Mouse (Mus musculus): ENCODE results near the gene Ptges3. TPM values are rescaled to one million over a fixed set of nuclear protein-coding genes. Genes with fewer than 3 reads are reported as not detected.
A peak's percentile ranks its signal among the peaks of the same experiment; 100 is the strongest.

The Ptges3 gene
- 10 to 100 TPM; 54.4 to 60.8 TPM for total RNA-seq (2021)
- long read RNA-seq, experiment 1, transcript Ptges3-201 (8 exons, 2,000 nt), result major isoform, 39 of 44 reads
- long read RNA-seq, experiment 1, partial matches to known transcripts, result 1 of 44 reads
- long read RNA-seq, experiment 1, other reads (novel, unspliced or antisense), result 4 of 44 reads
- long read RNA-seq, experiment 2, transcript Ptges3-201 (8 exons, 2,000 nt), result major isoform, 48 of 54 reads
- long read RNA-seq, experiment 2, partial matches to known transcripts, result 0 of 54 reads
- long read RNA-seq, experiment 2, other reads (novel, unspliced or antisense), result 6 of 54 reads

DNA sequence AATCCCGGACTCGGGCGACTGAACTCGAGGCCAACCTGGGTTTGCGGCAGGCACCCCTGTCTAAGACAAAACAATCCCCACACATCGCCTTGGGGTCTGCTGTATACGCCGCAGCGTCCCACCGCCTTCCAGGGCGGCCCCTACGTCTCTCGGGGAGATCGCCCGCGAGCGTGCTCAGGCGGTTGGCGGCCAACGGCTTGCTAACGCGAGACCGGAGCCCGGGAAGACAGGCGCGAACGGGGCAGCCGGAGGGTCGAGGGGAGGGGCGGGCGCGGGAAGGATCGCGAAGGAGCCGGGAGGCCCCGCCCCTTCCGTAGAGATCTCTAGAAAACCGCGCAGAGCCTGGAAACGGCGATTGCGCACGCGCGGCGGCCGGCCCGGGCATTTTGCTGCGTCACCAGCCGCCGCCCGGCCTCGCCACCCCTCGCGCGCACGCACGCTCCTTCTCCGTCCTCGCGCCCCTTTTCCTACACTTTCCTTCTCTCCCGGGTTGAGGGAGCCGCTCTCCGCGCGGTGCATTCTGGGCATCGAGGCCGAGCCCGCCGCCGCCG lies at the start of gene Ptges3:
TSS of gene Ptges3 (plus strand) at position 354 of the 551 bp plus-strand sequence.
- intact Hi-C loops (cut with DNase I; ENCODE audit: low total_unique reads), result no loop called here
- peak; percentile 98 for DNase-seq

GRCm38 (mm10) chr10:128009735-128010134 lies 49.0 kb upstream of the Ptges3 start:
- intact Hi-C loops (cut with DNase I; ENCODE audit: low total_unique reads), result no loop called here
- DNase-seq, result no peak

DNA sequence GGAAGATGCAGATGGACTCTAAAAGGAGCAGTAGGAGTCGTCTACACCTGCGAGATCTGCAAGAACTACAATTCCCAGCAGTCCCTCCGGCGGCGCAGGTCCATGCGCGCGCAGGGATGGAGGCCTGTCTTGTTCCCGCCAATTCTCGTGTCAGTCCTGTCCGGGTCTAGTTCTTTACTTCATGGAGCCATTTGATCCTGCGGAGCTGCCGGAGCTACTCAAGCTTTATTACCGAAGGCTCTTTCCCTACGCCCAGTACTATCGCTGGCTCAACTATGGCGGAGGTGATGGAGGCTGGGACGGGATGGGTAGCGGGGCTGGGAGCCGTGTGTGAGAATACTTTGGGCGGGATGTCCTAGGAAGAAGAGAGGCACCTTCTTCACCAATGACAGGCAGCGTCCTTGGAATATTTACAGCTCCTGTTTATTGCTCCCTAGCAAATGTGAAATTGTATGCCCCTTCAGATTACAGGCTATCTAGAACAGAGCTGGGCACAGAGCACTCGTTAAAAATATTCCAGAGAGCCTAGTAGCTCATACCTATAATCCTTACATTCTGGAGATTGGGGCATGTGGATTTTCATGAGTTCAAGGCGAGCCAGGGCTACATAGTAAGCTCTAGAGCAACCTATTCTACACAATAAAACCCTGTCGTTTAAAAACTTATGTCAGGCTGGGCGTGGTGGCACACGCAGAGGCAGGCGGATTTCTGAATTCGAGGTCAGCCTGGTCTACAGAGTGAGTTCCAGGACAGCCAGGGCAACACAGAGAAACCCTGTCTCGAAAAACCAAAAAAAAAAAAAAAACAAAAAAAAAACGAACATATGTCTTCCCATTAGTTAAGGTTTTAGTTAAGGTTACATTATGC lies 43.5 kb upstream of the Ptges3 start, which contains the start of gene Prim1:
TSS of gene Prim1 (plus strand) at position 101 of the 867 bp plus-strand sequence.
- intact Hi-C loops (cut with DNase I; ENCODE audit: low total_unique reads), result no loop called here
- DNase-seq, result peak; percentile 64

DNA sequence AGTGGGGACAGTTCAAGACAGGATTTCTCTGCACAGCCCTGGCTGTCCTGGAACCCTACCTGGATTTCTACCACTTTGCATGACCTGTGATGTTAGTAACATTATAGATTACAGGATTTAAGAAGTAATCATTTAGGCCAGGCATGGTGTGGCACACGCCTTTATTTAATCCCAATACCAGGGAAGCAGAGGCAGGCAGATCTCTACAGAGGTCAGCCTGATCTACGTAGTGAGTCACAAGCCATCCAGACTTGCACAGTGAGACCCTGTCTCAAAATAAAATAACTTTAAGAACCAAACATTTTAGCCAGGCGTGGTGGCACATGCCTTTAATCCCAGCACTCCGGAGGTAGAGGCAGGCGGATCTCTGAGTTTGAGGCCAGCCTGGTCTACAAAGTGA lies 36.6 kb upstream of the Ptges3 start:
- intact Hi-C loops (cut with DNase I; ENCODE audit: low total_unique reads), result no loop called here
- DNase-seq, result no peak

DNA sequence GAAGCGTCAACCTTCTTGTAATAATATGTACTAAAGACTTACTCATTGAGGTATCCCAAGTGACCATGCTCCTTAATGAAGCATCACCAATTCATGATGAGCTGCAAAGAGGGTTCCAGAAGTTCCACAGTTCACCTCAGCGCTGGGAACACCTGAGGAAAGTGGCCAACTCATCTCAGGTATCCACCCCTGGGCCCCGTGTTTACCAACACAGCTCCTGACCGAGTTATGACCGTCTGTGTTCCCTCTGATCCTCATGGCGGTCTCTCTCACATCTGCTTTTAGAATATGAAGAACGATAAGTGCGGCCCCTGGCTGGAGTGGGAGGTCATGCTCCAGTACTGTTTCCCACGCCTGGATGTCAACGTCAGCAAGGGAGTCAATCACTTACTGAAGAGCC lies 35.3 kb upstream of the Ptges3 start:
- DNase-seq, result no peak
- intact Hi-C loops (cut with DNase I; ENCODE audit: low total_unique reads), result no loop called here

- DNase-seq, result no peak
Observed at GRCm38 (mm10) chr10:128029931-128030330, 28.8 kb upstream of the Ptges3 start.

DNA sequence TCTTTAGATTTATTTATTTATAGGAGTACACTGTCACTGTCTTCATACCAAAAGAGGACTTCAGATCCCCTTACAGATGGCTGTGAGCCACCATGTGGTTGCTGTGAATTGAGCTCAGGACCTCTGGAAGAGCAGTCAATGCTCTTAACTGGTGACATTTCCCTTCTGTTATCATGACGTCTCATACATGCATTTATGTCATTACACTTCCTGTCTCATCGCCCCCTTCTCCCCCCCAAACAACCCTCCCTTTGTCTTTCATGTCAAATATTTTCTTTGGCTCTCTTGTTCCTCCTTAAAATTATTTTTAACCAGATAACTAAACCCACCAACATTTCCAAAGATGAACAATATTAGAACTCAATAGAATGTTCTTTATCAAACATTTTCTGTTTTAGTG lies 27.9 kb upstream of the Ptges3 start:
- intact Hi-C loops (cut with DNase I; ENCODE audit: low total_unique reads), result no loop called here
- no peak for DNase-seq

More at GRCm38 (mm10) chr10:128029931-128030330, 28.8 kb upstream of the Ptges3 start:
- intact Hi-C loops (cut with DNase I; ENCODE audit: low total_unique reads), result no loop called here

DNA sequence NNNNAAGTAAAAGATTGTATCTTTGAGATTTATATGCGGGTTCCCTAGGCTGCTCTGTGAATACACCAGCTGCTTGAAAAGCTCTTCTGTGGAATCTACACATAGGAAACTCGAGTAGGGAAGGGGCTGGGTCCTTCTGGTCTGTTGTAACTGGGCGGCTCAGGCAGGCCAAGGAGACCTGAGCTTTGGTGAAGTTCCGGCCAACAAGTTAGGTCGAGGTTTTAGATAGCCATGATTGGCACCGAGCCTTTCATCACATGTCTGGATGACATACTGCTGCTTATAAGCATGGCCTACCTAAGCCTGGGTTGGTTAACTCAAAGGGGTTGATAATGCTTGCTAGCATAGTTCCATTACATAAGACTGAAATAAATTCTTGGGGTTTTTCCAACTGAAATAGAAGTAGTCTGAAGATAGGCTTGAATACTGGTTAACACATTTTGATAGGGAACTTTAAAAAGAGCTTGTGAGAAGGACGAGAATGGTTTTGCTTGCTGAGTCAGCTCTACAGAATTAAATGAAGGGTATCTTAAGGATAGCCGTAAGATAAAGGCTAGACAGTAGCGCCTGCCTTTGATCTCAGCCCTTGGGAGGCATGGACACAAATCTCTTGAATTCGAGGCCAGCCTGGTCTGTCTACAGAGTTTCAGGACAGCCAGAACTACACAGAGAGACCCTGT lies 21.9 kb upstream of the Ptges3 start:
- intact Hi-C loops (cut with DNase I; ENCODE audit: low total_unique reads), result no loop called here
- peak; percentile 69 for DNase-seq

- no peak for DNase-seq
- intact Hi-C loops (cut with DNase I; ENCODE audit: low total_unique reads), result no loop called here
Observed at GRCm38 (mm10) chr10:128037921-128038320, 20.8 kb upstream of the Ptges3 start.

DNA sequence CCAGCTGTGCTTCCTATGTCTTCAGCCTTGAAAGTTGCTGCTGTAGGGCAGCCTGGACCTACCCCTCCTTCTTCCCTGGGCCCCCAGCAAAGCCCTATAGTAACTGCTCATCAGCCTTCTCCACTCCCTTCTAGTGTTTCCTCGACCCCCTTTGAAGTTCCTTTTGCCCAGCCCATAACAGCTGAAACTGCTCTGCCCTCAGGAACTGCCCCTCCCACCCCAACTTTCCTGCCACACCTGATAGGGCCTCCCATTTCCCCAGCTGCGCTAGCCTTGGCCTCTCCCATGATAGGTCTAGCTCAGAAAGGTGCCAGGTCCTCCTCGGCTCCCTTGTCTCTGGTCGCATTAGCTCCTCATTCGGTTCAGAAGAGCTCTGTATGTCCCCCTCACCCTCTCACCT lies 19.6 kb upstream of the Ptges3 start:
- intact Hi-C loops (cut with DNase I; ENCODE audit: low total_unique reads), result no loop called here
- no peak for DNase-seq

GRCm38 (mm10) chr10:128039858-128040257 lies 18.9 kb upstream of the Ptges3 start:
- intact Hi-C loops (cut with DNase I; ENCODE audit: low total_unique reads), result no loop called here
- no peak for DNase-seq

- DNase-seq, result no peak
- intact Hi-C loops (cut with DNase I; ENCODE audit: low total_unique reads), result no loop called here
Observed at GRCm38 (mm10) chr10:128040293-128040692, 18.5 kb upstream of the Ptges3 start.

- intact Hi-C loops (cut with DNase I; ENCODE audit: low total_unique reads), result no loop called here
- DNase-seq, result no peak
Observed at GRCm38 (mm10) chr10:128041636-128042035, 17.1 kb upstream of the Ptges3 start.

- DNase-seq, result no peak
- intact Hi-C loops (cut with DNase I; ENCODE audit: low total_unique reads), result no loop called here
Observed at GRCm38 (mm10) chr10:128042466-128042865, 16.3 kb upstream of the Ptges3 start.

GRCm38 (mm10) chr10:128043041-128043835 lies 15.5 kb upstream of the Ptges3 start:
- intact Hi-C loops (cut with DNase I; ENCODE audit: low total_unique reads), result no loop called here
- no peak for DNase-seq

DNA sequence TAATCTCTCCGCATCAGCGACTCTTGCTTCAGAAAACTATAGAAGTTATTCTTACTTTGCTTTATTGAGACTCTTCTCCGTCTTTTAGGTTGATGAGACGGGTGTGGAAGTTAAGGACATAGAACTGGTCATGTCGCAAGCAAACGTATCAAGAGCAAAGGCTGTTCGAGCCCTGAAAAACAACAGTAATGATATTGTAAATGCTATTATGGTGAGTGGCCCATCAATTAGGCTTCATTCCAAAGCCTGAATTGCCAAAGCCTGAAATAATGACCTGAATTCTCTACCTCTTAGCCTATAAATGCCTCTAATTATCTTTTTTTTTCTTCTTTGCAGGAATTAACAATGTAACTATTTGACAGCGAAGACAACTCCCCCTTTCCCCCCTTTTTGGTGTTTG lies 10.6 kb upstream of the Ptges3 start:
- intact Hi-C loops (cut with DNase I; ENCODE audit: low total_unique reads), result no loop called here
- DNase-seq, result no peak

DNA sequence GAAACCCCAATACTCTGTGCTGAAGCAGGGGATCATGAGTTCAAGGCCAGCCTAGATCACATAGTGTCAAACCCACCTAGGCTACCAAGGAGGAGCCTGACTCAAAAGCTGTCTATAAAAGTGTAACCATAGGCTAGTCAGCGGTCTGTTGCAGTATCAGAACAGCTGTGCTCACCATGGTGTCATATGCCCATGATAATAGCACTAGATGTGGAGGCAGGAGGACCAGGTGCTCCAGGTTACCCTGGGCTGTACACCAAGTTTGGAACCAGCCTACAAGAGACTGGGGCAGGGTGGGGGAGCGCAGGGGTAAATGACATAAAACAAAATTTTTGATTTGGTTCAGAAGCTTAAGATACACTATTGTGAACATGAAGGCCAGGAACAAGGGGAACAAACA lies 9.0 kb upstream of the Ptges3 start:
- DNase-seq, result no peak
- intact Hi-C loops (cut with DNase I; ENCODE audit: low total_unique reads), result no loop called here

- intact Hi-C loops (cut with DNase I; ENCODE audit: low total_unique reads), result no loop called here
- no peak for DNase-seq
Observed at GRCm38 (mm10) chr10:128050355-128050754, 8.4 kb upstream of the Ptges3 start.

DNA sequence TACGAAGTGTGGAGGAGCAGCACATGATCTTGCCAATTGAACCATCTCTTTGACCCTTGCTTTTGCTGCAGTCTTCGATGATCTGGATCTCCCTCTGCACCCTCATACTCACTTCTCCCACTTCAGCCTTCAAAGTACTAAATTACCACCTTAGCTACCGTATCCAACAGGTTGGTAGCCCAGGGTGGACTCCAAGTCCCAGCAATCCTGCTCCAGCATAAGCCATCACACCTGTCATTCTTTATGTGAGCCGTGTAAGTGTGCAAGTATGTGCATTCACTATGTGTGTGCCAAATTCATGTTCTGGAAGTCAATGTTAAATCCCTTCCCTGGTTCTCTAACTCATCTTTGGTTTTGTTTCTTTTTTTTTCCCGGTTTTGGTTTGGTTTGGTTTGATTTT lies 7.2 kb upstream of the Ptges3 start:
- intact Hi-C loops (cut with DNase I; ENCODE audit: low total_unique reads), result no loop called here
- DNase-seq, result no peak
